Comparison of ENCODE assay signal across 14 mouse cellular contexts in the genomic region with DNA sequence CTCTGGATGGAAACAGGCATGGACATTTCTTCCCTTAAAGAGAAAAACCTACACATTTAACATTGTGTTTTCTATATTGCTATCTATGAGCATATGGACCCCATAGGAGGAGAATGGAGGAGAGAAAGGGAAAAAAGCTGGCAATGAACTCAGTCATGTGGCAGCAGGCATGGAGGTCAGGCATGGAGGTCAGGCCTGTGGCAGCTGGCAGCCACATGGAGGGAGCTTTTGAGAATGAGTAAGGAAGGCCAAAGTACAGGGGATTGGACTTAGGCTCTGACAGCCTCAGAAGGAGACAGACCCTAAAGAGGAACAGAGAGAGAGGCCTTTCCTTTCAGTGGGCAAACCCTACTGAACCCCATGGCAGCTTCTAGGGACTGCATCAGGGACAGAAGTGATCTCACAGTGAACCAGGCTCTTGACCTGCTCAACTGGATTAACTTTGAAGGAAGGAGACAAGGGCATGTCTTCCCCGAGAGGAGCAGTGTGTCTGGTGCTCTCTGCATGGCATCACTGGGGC.
A peak's percentile ranks its signal among the peaks of the same experiment; 100 is the strongest.
DNase-seq lines count a peak whose midpoint lies in the region; ATAC-seq and TF ChIP-seq lines count a peak whose summit lies in the region.
"Had no signal": no experiment of that assay in that cellular context is flagged by ENCODE, and none has a peak within 500 bp of the region (broad histone marks: within the 10 kb centered on the region; RNA-seq: fewer than 3 reads in every experiment).

No protein-coding gene starts in this region.

- no peak overlapping the region for H3K4me3 ChIP-seq in intestine, embryonic 16.5 days (ENCODE audit: low read length)
- no peak overlapping the region for H3K4me3 ChIP-seq in intestine, postnatal 0 days (ENCODE audit: low read depth, low read length)
- no peak overlapping the region for H3K4me3 ChIP-seq in stomach, embryonic 16.5 days (replicated peaks; ENCODE audit: low read length)
- H3K4me3 ChIP-seq in stomach, postnatal 0 days (ENCODE audit: low read depth, low read length) = no peak overlapping the region
- H3K4me3 ChIP-seq: erythroblast, embryonic 14.5 days; heart, embryonic 15.5 days; hindbrain, embryonic 15.5 days had no signal

- H3K27ac ChIP-seq in intestine, embryonic 16.5 days (ENCODE audit: low read length) = no peak overlapping the region
- H3K27ac ChIP-seq in intestine, postnatal 0 days (ENCODE audit: low read depth, low read length) = no peak overlapping the region
- no peak overlapping the region for H3K27ac ChIP-seq in stomach, embryonic 16.5 days (ENCODE audit: low read length)
- no peak overlapping the region for H3K27ac ChIP-seq in stomach, postnatal 0 days (replicated peaks)
- H3K27ac ChIP-seq: heart, embryonic 15.5 days; hindbrain, embryonic 15.5 days had no signal

- peaks cover 6% of the 10 kb centered on the region; the same call in 1 of the 2 replicates for H3K4me1 ChIP-seq in intestine, embryonic 16.5 days (ENCODE audit: control insufficient read depth, insufficient read depth, low read length)
- no peaks in the 10 kb centered on the region for H3K4me1 ChIP-seq in intestine, postnatal 0 days (replicated peaks; ENCODE audit: control insufficient read depth, insufficient read depth, low read length)
- no peaks in the 10 kb centered on the region; the same call in 1 of the 2 replicates for H3K4me1 ChIP-seq in stomach, embryonic 16.5 days (ENCODE audit: control insufficient read depth, insufficient read depth, low read length)
- no peaks in the 10 kb centered on the region for H3K4me1 ChIP-seq in stomach, postnatal 0 days (replicated peaks; ENCODE audit: control insufficient read depth, insufficient read depth)

- ATAC-seq in intestine, embryonic 16.5 days = peak; percentile 45; the same call in 1 of the 2 replicates
- no peak for ATAC-seq in intestine, postnatal 0 days
- ATAC-seq in stomach, embryonic 16.5 days (ENCODE audit: insufficient read depth, low FRiP score) = no peak
- no peak for ATAC-seq in stomach, postnatal 0 days (ENCODE audit: low FRiP score, low TSS enrichment)
- no peak for ATAC-seq in activated CD4-positive, CD25-positive, alpha-beta regulatory T cell, adult 4 months
- no peak for ATAC-seq in monocyte, adult 5-6 weeks (replicated peaks; ENCODE audit: insufficient number of reproducible peaks, low FRiP score, low TSS enrichment, poor library complexity, severe bottlenecking)
- ATAC-seq: lung, postnatal 0 days had no signal

- DNase-seq in stomach, postnatal 0 days (ENCODE audit: low spot score) = no peak
- DNase-seq in kidney, postnatal 10 days = peak; percentile 48
- no peak for DNase-seq in right cerebral cortex, adult 2 months (ENCODE audit: low spot score in 2 of 2)
- DNase-seq: adrenal gland, postnatal 36 days had no signal

- no peaks in the 10 kb centered on the region for H3K9me3 ChIP-seq in intestine, embryonic 16.5 days (ENCODE audit: control insufficient read depth, low read length)
- no peaks in the 10 kb centered on the region for H3K9me3 ChIP-seq in intestine, postnatal 0 days (ENCODE audit: control insufficient read depth)
- no peaks in the 10 kb centered on the region for H3K9me3 ChIP-seq in stomach, embryonic 16.5 days (replicated peaks; ENCODE audit: control insufficient read depth, low read length)
- no peaks in the 10 kb centered on the region for H3K9me3 ChIP-seq in stomach, postnatal 0 days (ENCODE audit: control insufficient read depth, low read length)
- H3K9me3 ChIP-seq: heart, embryonic 15.5 days; hindbrain, embryonic 15.5 days had no signal

- no peak overlapping the region for H3K4me2 ChIP-seq in intestine, embryonic 16.5 days (ENCODE audit: low read depth, low read length)
- H3K4me2 ChIP-seq in intestine, postnatal 0 days (replicated peaks; ENCODE audit: low read depth) = no peak overlapping the region
- no peak overlapping the region for H3K4me2 ChIP-seq in stomach, embryonic 16.5 days (ENCODE audit: low read depth, low read length)
- no peak overlapping the region for H3K4me2 ChIP-seq in stomach, postnatal 0 days (replicated peaks; ENCODE audit: low read depth)
- H3K4me2 ChIP-seq: heart, embryonic 15.5 days; hindbrain, embryonic 15.5 days; liver, embryonic 11.5 days had no signal

- no peak for TF ChIP-seq CTCF in intestine, postnatal 0 days (IDR thresholded peaks at IDR 0.05; ENCODE audit: low read depth)
- no peak for TF ChIP-seq CTCF in stomach, postnatal 0 days (IDR thresholded peaks at IDR 0.05; ENCODE audit: low read depth)

- no peak for TF ChIP-seq EP300 in stomach, postnatal 0 days (optimal IDR thresholded peaks at IDR 0.05)

- H3K9ac ChIP-seq in intestine, embryonic 16.5 days (ENCODE audit: low read depth, low read length) = no peak overlapping the region
- no peak overlapping the region for H3K9ac ChIP-seq in intestine, postnatal 0 days (ENCODE audit: low read depth, low read length)
- H3K9ac ChIP-seq in stomach, embryonic 16.5 days (ENCODE audit: low read length) = 0 out of 2 replicates have a peak overlapping the region, but pooled peaks have one; percentile 14
- no peak overlapping the region for H3K9ac ChIP-seq in stomach, postnatal 0 days (ENCODE audit: low read length)
- H3K9ac ChIP-seq: heart, embryonic 15.5 days; hindbrain, embryonic 15.5 days had no signal

- no peaks in the 10 kb centered on the region for H3K36me3 ChIP-seq in intestine, embryonic 16.5 days (ENCODE audit: control insufficient read depth, insufficient read depth, low read length)
- H3K36me3 ChIP-seq in intestine, postnatal 0 days (ENCODE audit: control insufficient read depth, insufficient read depth) = no peaks in the 10 kb centered on the region
- H3K36me3 ChIP-seq in stomach, embryonic 16.5 days (ENCODE audit: control insufficient read depth, insufficient read depth, low read length) = no peaks in the 10 kb centered on the region
- no peaks in the 10 kb centered on the region for H3K36me3 ChIP-seq in stomach, postnatal 0 days (ENCODE audit: control insufficient read depth, insufficient read depth, low read length)
- H3K36me3 ChIP-seq: heart, embryonic 15.5 days; hindbrain, embryonic 15.5 days had no signal

- H3K27me3 ChIP-seq in intestine, embryonic 16.5 days (replicated peaks; ENCODE audit: control insufficient read depth, insufficient read depth, low read length) = no peaks in the 10 kb centered on the region
- H3K27me3 ChIP-seq in intestine, postnatal 0 days (replicated peaks; ENCODE audit: control insufficient read depth, insufficient read depth, low read length) = no peaks in the 10 kb centered on the region
- no peaks in the 10 kb centered on the region for H3K27me3 ChIP-seq in stomach, embryonic 16.5 days (ENCODE audit: control insufficient read depth, insufficient read depth, low read length)
- H3K27me3 ChIP-seq in stomach, postnatal 0 days (ENCODE audit: control insufficient read depth, insufficient read depth, low read length) = no peaks in the 10 kb centered on the region
- H3K27me3 ChIP-seq: heart, embryonic 15.5 days; hindbrain, embryonic 15.5 days had no signal

- WGBS in intestine, embryonic 16.5 days = 100% methylated on average over 1 of the region's 1 CpGs
- 87% methylated on average over 1 of the region's 1 CpGs for WGBS in intestine, postnatal 0 days
- WGBS in stomach, embryonic 16.5 days = 85% methylated on average over 1 of the region's 1 CpGs
- WGBS in stomach, postnatal 0 days = 84% methylated on average over 1 of the region's 1 CpGs
